Mouse (Mus musculus): Measurements from ENCODE around the gene Pth2r. TPM values are rescaled to one million over a fixed set of nuclear protein-coding genes. Genes with fewer than 3 reads are reported as not detected.

Pth2r gene
- polyA plus RNA-seq, 1 experiment: not detected

GRCm38 (mm10) chr1:65389621-65390020, 107.8 kb downstream of the Pth2r start:
- no peaks in the 10 kb centered on the region for H3K4me1 ChIP-seq (ENCODE audit: control insufficient read depth, insufficient read depth, low read length)
- H3K4me3 ChIP-seq (replicated peaks; ENCODE audit: control insufficient read depth, low read depth, low read length): no peak overlapping the region
- WGBS: 92% methylated on average over 15 of the region's 15 CpGs
- no peak overlapping the region for H3K27ac ChIP-seq (ENCODE audit: control insufficient read depth, insufficient read depth, low read depth, low read length, poor library complexity)
- TF ChIP-seq POLR2A (IDR thresholded peaks at IDR 0.05; ENCODE audit: borderline replicate concordance, control insufficient read depth, low read depth, low read length) (no peak), CTCF (IDR thresholded peaks at IDR 0.05; ENCODE audit: control insufficient read depth, insufficient read depth, low read length) (no peak)

DNA sequence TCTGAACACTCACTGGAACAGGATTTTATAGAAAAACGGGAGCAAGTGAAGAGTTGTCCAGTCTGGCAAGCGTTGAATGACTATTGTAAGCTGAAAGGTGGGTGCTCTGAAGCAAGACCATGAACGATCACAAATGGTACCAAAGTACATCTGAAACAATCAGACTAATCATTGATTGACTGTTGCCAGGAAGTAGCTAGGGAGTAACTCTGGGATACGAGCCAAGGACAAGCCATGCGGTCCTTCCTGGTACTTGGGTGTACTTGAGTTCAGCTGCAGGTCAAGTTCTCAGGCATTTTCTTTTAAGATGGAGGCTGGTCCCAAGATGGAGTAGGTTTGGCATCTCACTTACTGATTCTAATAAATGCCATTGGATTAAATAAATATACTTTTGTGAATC, 125.6 kb downstream of the Pth2r start:
- Histone ChIP-seq H3K4me1 (ENCODE audit: control insufficient read depth, insufficient read depth, low read length) (no peaks in the 10 kb centered on the region), H3K27ac (ENCODE audit: control insufficient read depth, insufficient read depth, low read depth, low read length, poor library complexity) (no peak overlapping the region), H3K4me3 (replicated peaks; ENCODE audit: control insufficient read depth, low read depth, low read length) (no peak overlapping the region)
- TF ChIP-seq CTCF (IDR thresholded peaks at IDR 0.05; ENCODE audit: control insufficient read depth, insufficient read depth, low read length): no peak
- TF ChIP-seq POLR2A (IDR thresholded peaks at IDR 0.05; ENCODE audit: borderline replicate concordance, control insufficient read depth, low read depth, low read length): no peak
- 80% methylated on average over 5 of the region's 5 CpGs for WGBS

DNA sequence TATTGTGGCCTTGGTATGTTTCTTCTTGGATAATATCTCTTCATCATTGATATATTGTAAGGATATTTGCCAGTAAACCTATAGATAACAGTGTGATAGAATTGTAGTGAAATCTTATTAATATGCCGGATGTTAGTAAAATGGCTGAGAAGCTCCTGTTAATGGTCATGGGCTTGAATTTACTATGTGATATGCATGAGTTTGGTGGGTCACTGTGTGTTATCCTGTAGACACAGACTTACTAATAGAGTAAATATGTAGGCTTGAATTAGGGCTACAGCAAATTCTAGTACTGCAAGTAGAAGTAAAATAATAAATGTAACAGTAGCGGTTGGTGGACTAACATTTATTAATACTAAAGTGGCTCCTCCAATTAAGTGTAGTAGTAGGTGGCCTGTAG, 139.1 kb downstream of the Pth2r start:
- no peak overlapping the region for H3K27ac ChIP-seq (ENCODE audit: control insufficient read depth, insufficient read depth, low read depth, low read length, poor library complexity)
- 90% methylated on average over 2 of the region's 2 CpGs for WGBS
- H3K4me3 ChIP-seq (replicated peaks; ENCODE audit: control insufficient read depth, low read depth, low read length): no peak overlapping the region
- no peak for TF ChIP-seq CTCF (IDR thresholded peaks at IDR 0.05; ENCODE audit: control insufficient read depth, insufficient read depth, low read length)
- no peaks in the 10 kb centered on the region for H3K4me1 ChIP-seq (ENCODE audit: control insufficient read depth, insufficient read depth, low read length)

DNA sequence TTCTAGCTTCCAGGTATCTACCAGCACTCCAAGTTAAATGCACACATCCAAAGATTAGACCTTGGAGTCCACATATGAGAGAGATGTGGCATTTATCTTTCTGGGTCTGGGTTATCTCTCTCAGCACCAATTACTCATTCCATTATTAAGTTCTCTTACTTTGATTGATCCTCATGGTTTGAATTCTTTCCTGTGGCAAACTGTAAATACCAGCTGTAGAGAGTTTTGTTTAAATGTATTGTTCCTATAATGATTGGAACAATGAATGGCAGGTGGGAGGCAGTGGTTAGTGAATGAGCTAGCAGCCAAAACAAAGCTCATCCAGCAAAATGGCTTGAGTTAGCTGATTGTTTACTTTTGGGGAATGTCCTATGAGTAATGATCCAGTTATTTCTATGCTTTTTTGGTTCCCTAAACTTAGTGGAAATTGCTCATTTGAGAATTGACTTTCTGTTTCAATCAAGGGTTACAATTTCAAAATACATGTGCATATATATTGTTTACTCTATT, 140.7 kb downstream of the Pth2r start:
- no peak overlapping the region for H3K4me3 ChIP-seq (replicated peaks; ENCODE audit: control insufficient read depth, low read depth, low read length)
- no peak for TF ChIP-seq POLR2A (IDR thresholded peaks at IDR 0.05; ENCODE audit: borderline replicate concordance, control insufficient read depth, low read depth, low read length)
- H3K27ac ChIP-seq (ENCODE audit: control insufficient read depth, insufficient read depth, low read depth, low read length, poor library complexity): no peak overlapping the region
- H3K4me1 ChIP-seq (ENCODE audit: control insufficient read depth, insufficient read depth, low read length): no peaks in the 10 kb centered on the region

Other genes starting within 250 kb of the Pth2r start
- 1.1 TPM in 1 of 2 replicates, not detected in the other for gene Akr1cl, start 249.3 kb upstream of the Pth2r start, polyA plus RNA-seq (2011; ENCODE audit: insufficient read depth, insufficient read length, low replicate concordance, missing spikeins)
- not detected in 2 replicates for gene Cryge, start 230.9 kb upstream of the Pth2r start, polyA plus RNA-seq (2011; ENCODE audit: insufficient read depth, insufficient read length, low replicate concordance, missing spikeins)
- not detected in 2 replicates for gene Crygd, start 218.6 kb upstream of the Pth2r start, polyA plus RNA-seq (2011; ENCODE audit: insufficient read depth, insufficient read length, low replicate concordance, missing spikeins)
- not detected in 2 replicates for gene Crygc, start 208.4 kb upstream of the Pth2r start, polyA plus RNA-seq (2011; ENCODE audit: insufficient read depth, insufficient read length, low replicate concordance, missing spikeins)
- gene Crygb, start 199.8 kb upstream of the Pth2r start, polyA plus RNA-seq (2011; ENCODE audit: insufficient read depth, insufficient read length, low replicate concordance, missing spikeins): not detected in 2 replicates
- gene Cryga, start 178.7 kb upstream of the Pth2r start, polyA plus RNA-seq (2011; ENCODE audit: insufficient read depth, insufficient read length, low replicate concordance, missing spikeins): not detected in 2 replicates
- not detected in 2 replicates for gene Gm28845, start 162.5 kb upstream of the Pth2r start, polyA plus RNA-seq (2011; ENCODE audit: insufficient read depth, insufficient read length, low replicate concordance, missing spikeins)
- 0.59 TPM in 1 of 2 replicates, not detected in the other for gene D630023F18Rik, start 158.8 kb upstream of the Pth2r start, polyA plus RNA-seq (2011; ENCODE audit: insufficient read depth, insufficient read length, low replicate concordance, missing spikeins)
- 18.2 and 43.7 TPM in 2 replicates for gene Idh1, start 95.6 kb upstream of the Pth2r start, polyA plus RNA-seq (2011; ENCODE audit: insufficient read depth, insufficient read length, low replicate concordance, missing spikeins)
- 4.2 and 10.0 TPM in 2 replicates for gene Pikfyve, start 95.4 kb upstream of the Pth2r start, polyA plus RNA-seq (2011; ENCODE audit: insufficient read depth, insufficient read length, low replicate concordance, missing spikeins)